Mouse (Mus musculus) CH12.LX (cell line): Measurements from ENCODE around the gene Serpinb1a. TPM values are rescaled to one million over a fixed set of nuclear protein-coding genes. Genes with fewer than 3 reads are reported as not detected.
"Not testable (repeated sequence)": the region's sequence is repeated elsewhere in the genome, so short reads cannot be mapped to it uniquely, and the experiment has no call there.

Experiments used
- DNase-seq: peaks from one replicate; pipeline ENCODE4 v3.0.0-alpha.2; 2013; ENCODE audit errors: extremely low read depth
- H3K27ac ChIP-seq: 2 replicates; pipeline ENCODE4 v1.5.1; 2012; ENCODE audit warnings: low read depth, mild to moderate bottlenecking, control low read depth, moderate library complexity; ENCODE audit not compliant: insufficient read depth
- H3K27me3 ChIP-seq: replicated peaks from 2 replicates; pipeline ENCODE3; 2012; ENCODE audit warnings: inconsistent platforms
- H3K36me3 ChIP-seq, 2 experiments: replicated peaks in 1 of 2; 2 replicates each; pipeline versions ENCODE3 to v1.6.1; 2012; ENCODE audit warnings: inconsistent platforms in 1 of 2, low read length in 1 of 2, mild to moderate bottlenecking in 1 of 2, mixed read lengths in 1 of 2, moderate library complexity in 1 of 2; ENCODE audit not compliant: control insufficient read depth in 1 of 2, insufficient read depth in 1 of 2
- H3K4me1 ChIP-seq, 2 experiments: 2 replicates each; pipeline ENCODE4 v1.6.1; 2012; ENCODE audit warnings: inconsistent platforms in 1 of 2, moderate library complexity in 1 of 2; ENCODE audit not compliant: insufficient read depth in 2 of 2, control insufficient read depth in 1 of 2
- H3K4me2 ChIP-seq: 2 replicates; pipeline ENCODE4 v1.6.1; 2012; ENCODE audit warnings: low read depth, mild to moderate bottlenecking, control low read depth; ENCODE audit not compliant: poor library complexity, insufficient read depth, severe bottlenecking
- H3K4me3 ChIP-seq, 3 experiments: fragments of 150-350 bp in 1 of 3; sonication (generic) in 1 of 3; replicated peaks in 1 of 3; 2 replicates each; pipeline versions ENCODE3 to v1.5.1; 2011 to 2012; ENCODE audit warnings: low read depth in 2 of 3, low read length in 2 of 3, mild to moderate bottlenecking in 2 of 3, moderate library complexity in 2 of 3, control low read depth in 1 of 3, improper control_type of control experiment in 1 of 3, inconsistent platforms in 1 of 3, mixed read lengths in 1 of 3; ENCODE audit not compliant: poor library complexity in 1 of 3
- H3K79me2 ChIP-seq: replicated peaks from 2 replicates; pipeline ENCODE4 v1.6.1; 2012; ENCODE audit warnings: mild to moderate bottlenecking, moderate library complexity; ENCODE audit not compliant: control insufficient read depth, poor library complexity, insufficient read depth, severe bottlenecking; ENCODE audit errors: extremely low read depth
- H3K9ac ChIP-seq: 2 replicates; pipeline ENCODE4 v1.6.1; 2012; ENCODE audit warnings: low read depth, mild to moderate bottlenecking, control low read depth, moderate library complexity; ENCODE audit not compliant: insufficient read depth
- H3K9me3 ChIP-seq: replicated peaks from 2 replicates; pipeline ENCODE3; 2012; ENCODE audit warnings: low read length, inconsistent platforms, mixed read lengths
- BHLHE40 ChIP-seq: IDR thresholded peaks from 2 replicates; pipeline ENCODE4 v1.6.1; 2011; ENCODE audit warnings: mild to moderate bottlenecking, low read depth, low read length, improper control_type of control experiment
- CTCF ChIP-seq, 2 experiments: IDR thresholded peaks in 1 of 2; conservative IDR thresholded peaks in 1 of 2; 2 replicates each; pipeline ENCODE4 v1.5.1; 2011 to 2012; ENCODE audit warnings: low read depth in 2 of 2, low read length in 2 of 2, improper control_type of control experiment in 1 of 2, inconsistent platforms in 1 of 2, mild to moderate bottlenecking in 1 of 2, moderate library complexity in 1 of 2
- E2F4 ChIP-seq: IDR thresholded peaks from 2 replicates; pipeline ENCODE4 v1.6.1; 2011; ENCODE audit warnings: low read depth, low read length, improper control_type of control experiment; ENCODE audit not compliant: insufficient replicate concordance
- EP300 ChIP-seq: IDR thresholded peaks from 2 replicates; pipeline ENCODE4 v1.6.1; 2011; ENCODE audit warnings: low read length, improper control_type of control experiment
- HCFC1 ChIP-seq: IDR thresholded peaks from 2 replicates; pipeline ENCODE4 v1.6.1; 2012; ENCODE audit warnings: low read depth, mild to moderate bottlenecking, inconsistent platforms, low read length, improper control_type of control experiment
- MAFK ChIP-seq: IDR thresholded peaks from 2 replicates; pipeline ENCODE4 v1.6.1; 2011; ENCODE audit warnings: low read length, improper control_type of control experiment; ENCODE audit not compliant: insufficient replicate concordance
- MEF2A ChIP-seq: IDR thresholded peaks from 2 replicates; pipeline ENCODE4 v1.6.1; 2014; ENCODE audit warnings: low read depth, mild to moderate bottlenecking, inconsistent platforms, low read length, improper control_type of control experiment, borderline replicate concordance
- MYC ChIP-seq: IDR thresholded peaks from 2 replicates; pipeline ENCODE4 v1.6.1; 2011; ENCODE audit warnings: low read depth, mild to moderate bottlenecking, improper control_type of control experiment, low read length
- NELFE ChIP-seq: IDR thresholded peaks from 2 replicates; pipeline ENCODE4 v1.6.1; 2011; ENCODE audit warnings: low read depth, low read length, improper control_type of control experiment
- POLR2AphosphoS2 ChIP-seq: IDR thresholded peaks from 2 replicates; pipeline ENCODE4 v1.6.1; 2011; ENCODE audit warnings: low read depth, low read length, improper control_type of control experiment
- TCF12 ChIP-seq: IDR thresholded peaks from 2 replicates; pipeline ENCODE4 v1.6.1; 2014; ENCODE audit warnings: low read depth, mild to moderate bottlenecking, inconsistent platforms, low read length, improper control_type of control experiment
- USF2 ChIP-seq: conservative IDR thresholded peaks from 2 replicates; pipeline ENCODE4 v1.6.1; 2011; ENCODE audit warnings: low read depth, low read length, improper control_type of control experiment
- ZKSCAN1 ChIP-seq: IDR thresholded peaks from 2 replicates; pipeline ENCODE4 v1.6.1; 2012; ENCODE audit warnings: low read depth, inconsistent platforms, low read length, improper control_type of control experiment, borderline replicate concordance
- ZNF384 ChIP-seq: IDR thresholded peaks from 2 replicates; pipeline ENCODE4 v1.6.1; 2012; ENCODE audit warnings: low read depth, low read length, improper control_type of control experiment, inconsistent platforms
- dilution Hi-C: fragments of 300-500 bp; cut with MboI; formaldehyde crosslinking; loops from 2 replicates; pipeline ENCODE4 v1.14.3; 2020; ENCODE audit warnings: low sequenced_read_pairs; ENCODE audit not compliant: extremely low pct_unique_long_range_greater_than_20kb, extremely low pct_ligation_motif_present
- in situ Hi-C: fragments of 300-500 bp; cut with MboI; formaldehyde crosslinking; loops from 3 replicates; pipeline ENCODE4 v1.14.3; 2019; ENCODE audit warnings: low sequenced_read_pairs, low pct_ligation_motif_present, low pct_unique_long_range_greater_than_20kb, mixed read lengths
- polyA plus RNA-seq: library from polyadenylated mRNA; unstranded; fragments of >175 nt; gene quantifications from 2 replicates; pipeline ENCODE4 v1.2.1, GENCODE M21; 2012; ENCODE audit warnings: low read depth; ENCODE audit not compliant: insufficient read length
- total RNA-seq, 2 experiments: library from RNA; depleted of rRNA; stranded (reverse); fragments of 300-350 nt in 1 of 2; fragments of >200 nt in 1 of 2; gene quantifications; 2 replicates each; pipeline ENCODE4 v1.2.3; 2012 to 2014

Serpinb1a gene
- total and polyA plus RNA-seq, 3 experiments: 2.5 to 23.0 (median 9.3) TPM

DNA sequence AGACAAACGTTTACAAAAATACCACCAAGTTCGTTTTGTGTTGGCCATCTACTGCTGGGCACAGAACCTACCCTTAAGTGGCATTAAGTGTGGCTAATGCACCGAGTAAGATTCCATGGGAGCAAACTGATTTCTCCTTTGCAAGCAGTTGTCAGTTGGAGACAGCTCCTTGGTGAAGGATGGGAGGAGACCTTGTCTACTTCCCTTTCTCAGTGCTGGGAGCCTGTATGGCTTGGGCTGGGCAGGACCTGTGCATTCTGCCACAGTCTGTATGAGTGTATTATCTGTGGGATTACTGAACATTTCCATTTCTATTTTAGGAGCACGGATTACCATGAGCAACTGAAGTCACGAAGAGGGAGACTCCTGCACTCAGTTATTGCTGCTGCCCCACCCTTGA is 17.9 kb upstream of the Serpinb1a start:
- Histone ChIP-seq H3K4me1 (peaks cover 3 to 25% of the 10 kb centered on the region in 2 experiments), H3K9me3 (no peaks in the 10 kb centered on the region), H3K36me3 (no peaks in the 10 kb centered on the region), H3K27ac (no peak overlapping the region), H3K27me3 (no peaks in the 10 kb centered on the region), H3K79me2 (no peaks in the 10 kb centered on the region), H3K4me3 (no peak overlapping the region), H3K9ac (no peak overlapping the region), H3K4me2 (no peak overlapping the region)
- in situ Hi-C loops (loop anchor here (25.0 kb wide), 1 partner anchor 1043 kb away; the partner anchor contains the start of gene Serpinb6c), dilution Hi-C loops (no loop called here)
- no peak for DNase-seq
- no peak for TF ChIP-seq BHLHE40
- TF ChIP-seq HCFC1: no peak
- TF ChIP-seq USF2: no peak
- no peak for TF ChIP-seq MYC
- TF ChIP-seq EP300: no peak
- no peak for TF ChIP-seq POLR2AphosphoS2
- TF ChIP-seq NELFE: no peak
- no peak for TF ChIP-seq TCF12
- TF ChIP-seq MEF2A: no peak
- no peak for TF ChIP-seq E2F4
- no peak for TF ChIP-seq ZNF384
- no peak for TF ChIP-seq CTCF (conservative IDR thresholded peaks at IDR 0.05 in 1 of 2, IDR thresholded peaks at IDR 0.05 in 1 of 2; ENCODE audit: low read depth in 2 of 2, low read length in 2 of 2)

DNA sequence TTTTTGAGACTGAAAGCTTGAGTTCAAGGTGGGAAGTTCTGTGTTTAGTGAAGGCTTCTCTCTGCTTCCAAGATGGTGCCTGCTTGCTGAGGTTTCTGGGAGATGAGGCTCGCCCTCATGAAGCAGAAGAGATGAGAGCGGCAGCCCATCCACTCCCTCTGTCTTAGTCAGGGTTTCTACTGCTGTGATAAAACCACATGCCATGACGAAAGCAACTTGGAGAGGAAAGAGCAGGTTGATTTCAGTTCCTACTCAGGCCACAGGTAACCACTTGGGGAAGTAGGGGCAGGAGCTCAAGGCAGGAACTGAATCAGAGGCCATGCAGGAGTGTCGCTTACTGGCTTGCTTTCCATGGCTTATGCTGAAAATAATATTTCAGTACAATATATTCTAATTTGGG is 17.2 kb upstream of the Serpinb1a start:
- in situ Hi-C loops: loop anchor here (25.0 kb wide), 1 partner anchor 1044 kb away; the partner anchor contains the start of gene Serpinb6c
- dilution Hi-C loops: not testable (repeated sequence)

DNA sequence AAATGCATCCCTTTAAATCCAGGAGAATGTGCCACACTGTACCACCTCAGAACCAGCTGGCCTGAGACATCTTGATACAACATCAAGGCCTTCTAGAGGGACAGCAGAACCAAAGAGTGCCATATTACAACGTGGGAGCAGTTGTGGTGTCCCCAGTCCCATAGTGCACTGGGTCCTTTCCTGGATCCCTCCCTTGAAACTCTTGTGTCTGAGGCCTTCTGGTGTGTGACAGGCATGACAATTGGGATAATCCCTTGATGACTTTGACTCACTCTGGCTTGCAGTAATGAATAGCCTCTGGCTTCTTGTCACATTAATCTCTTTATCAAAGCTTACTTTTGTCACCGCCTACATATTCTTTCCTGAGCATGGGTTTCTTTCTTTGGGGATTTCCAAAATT is 16.0 kb upstream of the Serpinb1a start:
- TF ChIP-seq MAFK (no peak), ZKSCAN1 (no peak)
- Histone ChIP-seq H3K79me2 (no peaks in the 10 kb centered on the region), H3K4me3 (no peak overlapping the region), H3K4me1 (peaks cover 9 to 42% of the 10 kb centered on the region in 2 experiments), H3K27ac (no peak overlapping the region), H3K36me3 (no peaks in the 10 kb centered on the region), H3K9me3 (no peaks in the 10 kb centered on the region), H3K9ac (no peak overlapping the region), H3K4me2 (no peak overlapping the region), H3K27me3 (no peaks in the 10 kb centered on the region)
- dilution Hi-C loops (no loop called here), in situ Hi-C loops (loop anchor here (25.0 kb wide), 1 partner anchor 1045 kb away; the partner anchor contains the start of gene Serpinb6c)
- DNase-seq: no peak

More for the DNA sequence above, 17.2 kb upstream of the Serpinb1a start:
- not testable (repeated sequence) for H3K9me3 ChIP-seq, H3K27ac ChIP-seq, H3K9ac ChIP-seq, H3K4me3 ChIP-seq, H3K79me2 ChIP-seq, H3K27me3 ChIP-seq, H3K36me3 ChIP-seq
- DNase-seq: peak; percentile 39
- Histone ChIP-seq H3K4me2 (peak overlapping the region; percentile 50), H3K4me1 (peaks cover 6 to 31% of the 10 kb centered on the region in 2 experiments)
